Mouse (Mus musculus): ENCODE results near the gene Slc35e1.

Gene Slc35e1

GRCm38 (mm10) chr8:72491680-72492621 is at the start of gene Slc35e1:
TSS of gene Slc35e1 (minus strand) at chr8:72492614.
- no peak for DNase-seq (ENCODE audit: inconsistent age in 2 of 2, low spot score in 1 of 2)

- no peak for DNase-seq (ENCODE audit: inconsistent age in 2 of 2, low spot score in 1 of 2)
Observed at GRCm38 (mm10) chr8:72539234-72539633, 46.8 kb upstream of the Slc35e1 start.

- DNase-seq (ENCODE audit: inconsistent age in 2 of 2, low spot score in 1 of 2), result peak in 1 of 2 experiments; percentile 51
Observed at GRCm38 (mm10) chr8:72534888-72535287, 42.5 kb upstream of the Slc35e1 start.

- DNase-seq (ENCODE audit: inconsistent age in 2 of 2, low spot score in 1 of 2), result no peak
Observed at GRCm38 (mm10) chr8:72532103-72532502, 39.7 kb upstream of the Slc35e1 start.

- no peak for DNase-seq (ENCODE audit: inconsistent age in 2 of 2, low spot score in 1 of 2)
Observed at GRCm38 (mm10) chr8:72521888-72522287, 29.5 kb upstream of the Slc35e1 start.

- DNase-seq (ENCODE audit: inconsistent age in 2 of 2, low spot score in 1 of 2), result no peak
Observed at GRCm38 (mm10) chr8:72517421-72517988, 25.1 kb upstream of the Slc35e1 start.

- no peak for DNase-seq (ENCODE audit: inconsistent age in 2 of 2, low spot score in 1 of 2)
Observed at GRCm38 (mm10) chr8:72513158-72513557, 20.7 kb upstream of the Slc35e1 start.

- peak in 1 of 2 experiments; percentile 53 for DNase-seq (ENCODE audit: inconsistent age in 2 of 2, low spot score in 1 of 2)
Observed at GRCm38 (mm10) chr8:72512648-72513047, 20.2 kb upstream of the Slc35e1 start.

- no peak for DNase-seq (ENCODE audit: inconsistent age in 2 of 2, low spot score in 1 of 2)
Observed at GRCm38 (mm10) chr8:72507505-72507904, 15.1 kb upstream of the Slc35e1 start.

GRCm38 (mm10) chr8:72504637-72505314 is 12.4 kb upstream of the Slc35e1 start:
- DNase-seq (ENCODE audit: inconsistent age in 2 of 2, low spot score in 1 of 2), result no peak

- DNase-seq (ENCODE audit: inconsistent age in 2 of 2, low spot score in 1 of 2), result no peak
Observed at GRCm38 (mm10) chr8:72504137-72504536, 11.7 kb upstream of the Slc35e1 start.

- DNase-seq (ENCODE audit: inconsistent age in 2 of 2, low spot score in 1 of 2), result no peak
Observed at GRCm38 (mm10) chr8:72500521-72500931, 8.1 kb upstream of the Slc35e1 start.

- DNase-seq (ENCODE audit: inconsistent age in 2 of 2, low spot score in 1 of 2), result peak in 1 of 2 experiments; percentile 34
Observed at GRCm38 (mm10) chr8:72499521-72500284, 7.3 kb upstream of the Slc35e1 start.

GRCm38 (mm10) chr8:72498527-72498926 is 6.1 kb upstream of the Slc35e1 start:
- no peak for DNase-seq (ENCODE audit: inconsistent age in 2 of 2, low spot score in 1 of 2)

- DNase-seq (ENCODE audit: inconsistent age in 2 of 2, low spot score in 1 of 2), result no peak
Observed at GRCm38 (mm10) chr8:72497911-72498310, 5.5 kb upstream of the Slc35e1 start.

- peak in 1 of 2 experiments; percentile 15 for DNase-seq (ENCODE audit: inconsistent age in 2 of 2, low spot score in 1 of 2)
Observed at GRCm38 (mm10) chr8:72496217-72496616, 3.8 kb upstream of the Slc35e1 start.

- no peak for DNase-seq (ENCODE audit: inconsistent age in 2 of 2, low spot score in 1 of 2)
Observed at GRCm38 (mm10) chr8:72495411-72496111, 3.1 kb upstream of the Slc35e1 start.

- peak in 1 of 2 experiments; percentile 26 for DNase-seq (ENCODE audit: inconsistent age in 2 of 2, low spot score in 1 of 2)
Observed at GRCm38 (mm10) chr8:72493381-72493780, 967 bp upstream of the Slc35e1 start.

GRCm38 (mm10) chr8:72492622-72493081 is 238 bp upstream of the Slc35e1 start:
- peak; percentile 100 for DNase-seq (ENCODE audit: inconsistent age in 2 of 2, low spot score in 1 of 2)

- no peak for DNase-seq (ENCODE audit: inconsistent age in 2 of 2, low spot score in 1 of 2)
Observed at GRCm38 (mm10) chr8:72491017-72491416, 1.4 kb downstream of the Slc35e1 start.
